Mouse (Mus musculus) G1E (cell line): ENCODE measurements at regions not wholly inside any gene's neighbourhood (a gene's known extent, or its start where the extent isn't known, plus 50 kb on each side); places are given as distances from the start of the nearest gene placed in this dataset.

Experiments
- CTCF ChIP-seq: IDR thresholded peaks from 2 replicates; pipeline ENCODE4 v1.5.1; 2012; ENCODE audit warnings: low read depth, low read length, inconsistent platforms, mixed read lengths
- POLR2AphosphoS5 ChIP-seq: IDR thresholded peaks from 2 replicates; pipeline ENCODE4 v1.6.1; 2012; ENCODE audit warnings: low read depth, low read length, inconsistent platforms; ENCODE audit not compliant: insufficient replicate concordance
- TAL1 ChIP-seq: conservative IDR thresholded peaks from 2 replicates; pipeline ENCODE4 v1.6.1; 2012; ENCODE audit warnings: low read depth, low read length, inconsistent platforms, mixed read lengths

DNA sequence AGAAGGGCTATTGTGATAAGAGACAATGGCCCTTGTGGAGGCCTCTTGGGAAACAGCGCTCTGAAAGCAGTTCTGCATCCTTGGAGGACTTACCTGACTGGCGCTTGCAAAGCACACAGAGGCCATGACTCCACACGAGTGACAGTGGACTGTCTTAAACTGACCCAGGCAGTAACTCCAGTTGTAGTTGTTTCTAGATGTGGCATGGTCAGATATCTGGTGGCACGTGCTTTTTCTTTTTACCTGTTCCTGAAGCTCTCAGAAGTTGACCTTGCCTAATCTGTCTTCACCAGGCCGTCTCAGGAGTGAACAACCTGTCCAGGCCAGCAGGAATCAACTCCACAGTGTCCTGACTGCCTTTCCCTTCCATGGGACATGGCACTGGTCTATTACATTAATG is 129.6 kb upstream of the Fbxo11 start:
- TF ChIP-seq POLR2AphosphoS5, result no peak
- TF ChIP-seq CTCF, result no peak
- TF ChIP-seq TAL1, result no peak
